Mouse (Mus musculus): ENCODE results near the gene Srprb. TPM values are rescaled to one million over a fixed set of nuclear protein-coding genes. Genes with fewer than 3 reads are reported as not detected.
A peak's percentile ranks its signal among the peaks of the same experiment; 100 is the strongest.

The Srprb gene
- 14.5 to 18.0 TPM (median 14.6 TPM) in 3 replicates for total RNA-seq (2017)

DNA sequence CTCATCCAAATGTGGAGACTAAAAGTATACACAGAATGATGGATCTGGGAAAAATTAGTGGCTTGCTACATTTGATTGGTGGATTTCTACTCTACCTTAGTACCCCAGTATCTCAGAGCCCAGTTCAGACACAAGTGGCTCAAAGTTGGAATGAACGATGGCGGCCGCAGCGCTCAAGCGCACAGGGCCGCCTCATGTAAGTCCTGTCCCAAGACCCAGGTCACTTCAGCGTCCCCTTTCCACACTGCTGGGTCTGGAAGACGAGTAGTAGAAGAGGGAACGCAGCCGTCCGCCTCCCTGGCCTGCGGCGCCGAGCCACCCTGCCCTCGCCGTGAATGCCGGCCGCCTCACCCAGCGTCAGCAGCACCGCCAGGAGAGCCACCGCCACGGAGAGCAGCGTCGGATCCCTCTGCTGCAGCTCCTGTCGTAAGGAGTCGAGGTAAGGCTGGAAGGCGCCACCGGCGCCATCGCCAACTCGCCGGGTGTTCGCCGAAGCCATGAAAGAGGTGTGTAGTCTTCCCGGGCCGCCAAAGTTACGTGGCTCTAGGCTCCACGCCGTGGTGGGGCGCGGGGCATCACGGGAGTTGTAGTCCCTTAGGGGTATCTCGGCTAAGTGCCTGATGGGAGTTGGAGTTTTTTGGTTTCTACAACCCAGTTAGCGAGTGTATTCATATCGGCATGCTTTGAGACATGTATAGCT, at the start of gene Srprb:
Srprb (minus strand) TSS at position 577 of the 700 bp plus-strand sequence.
- peak; percentile 99 for ATAC-seq (replicated peaks; ENCODE audit: insufficient number of reproducible peaks, low FRiP score, low TSS enrichment, poor library complexity, severe bottlenecking)

DNA sequence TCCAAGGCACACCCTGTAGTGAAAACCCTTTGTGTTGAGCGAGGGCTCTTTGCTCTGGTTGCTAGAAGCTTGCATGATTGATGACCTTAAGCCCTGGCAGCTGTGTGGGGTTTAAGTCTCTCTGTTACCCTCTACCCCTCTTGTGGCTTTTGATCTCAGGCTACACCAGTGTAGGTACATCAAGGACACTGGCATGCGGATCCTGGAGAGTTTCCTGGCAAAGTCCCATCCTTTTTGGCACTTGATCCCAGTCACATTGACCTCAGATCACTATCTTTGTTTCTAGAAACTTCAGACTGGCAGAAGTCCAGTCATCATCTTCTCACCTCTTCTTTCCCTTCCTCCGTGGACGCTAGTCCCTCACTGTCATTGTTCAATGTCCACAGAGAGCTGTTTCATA, 46.7 kb upstream of the Srprb start:
- ATAC-seq (replicated peaks; ENCODE audit: insufficient number of reproducible peaks, low FRiP score, low TSS enrichment, poor library complexity, severe bottlenecking) = no peak

DNA sequence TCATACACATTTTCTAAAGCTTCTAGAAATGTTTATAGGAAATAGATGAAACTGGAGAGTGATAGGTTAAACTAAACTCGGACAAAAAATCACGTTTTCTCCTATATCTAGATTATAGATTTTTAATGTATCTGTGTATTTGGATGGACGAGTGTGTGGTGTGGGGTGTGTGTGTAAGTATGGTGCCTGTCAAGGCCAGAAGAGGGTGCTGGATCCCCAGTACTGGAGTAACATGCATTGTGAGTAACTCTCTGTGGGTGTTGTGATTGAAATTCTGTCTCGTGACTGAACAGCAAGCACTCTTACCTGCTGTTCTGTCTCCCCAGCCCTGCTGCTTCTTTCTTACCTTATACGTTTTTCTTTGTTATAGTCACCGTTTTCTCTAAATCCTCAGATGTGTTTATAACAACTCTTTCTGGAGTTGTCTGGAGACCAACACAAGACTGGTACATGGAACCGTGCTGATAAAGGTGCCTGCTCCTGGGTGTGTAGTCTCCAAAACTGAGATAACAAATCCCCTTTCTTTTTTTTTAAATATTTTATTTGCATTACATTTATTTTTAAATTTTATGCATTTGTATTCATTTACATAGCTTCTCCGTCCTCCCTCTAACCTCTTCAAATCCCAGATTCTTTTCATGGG, 44.7 kb upstream of the Srprb start:
- ATAC-seq (replicated peaks; ENCODE audit: insufficient number of reproducible peaks, low FRiP score, low TSS enrichment, poor library complexity, severe bottlenecking) = no peak

DNA sequence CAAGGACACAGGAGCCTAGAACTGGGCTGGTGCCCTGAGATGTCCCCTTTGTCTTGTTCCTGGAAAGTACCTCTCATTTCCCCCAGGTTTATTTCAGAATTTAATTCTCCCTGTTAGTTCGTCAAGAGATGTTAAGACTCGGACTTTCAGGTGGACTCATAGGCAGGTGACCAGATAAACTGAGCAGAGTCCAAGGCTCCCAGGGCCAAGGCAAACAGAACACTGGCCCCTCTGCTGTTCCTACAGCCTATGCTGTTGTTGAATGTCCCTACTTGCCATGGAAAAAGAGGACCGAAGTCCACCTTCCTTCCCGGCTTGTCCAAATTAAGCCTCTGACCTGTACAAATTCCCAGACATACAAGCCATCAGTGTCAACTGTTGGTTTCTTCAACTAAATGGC, 41.7 kb upstream of the Srprb start:
- no peak for ATAC-seq (replicated peaks; ENCODE audit: insufficient number of reproducible peaks, low FRiP score, low TSS enrichment, poor library complexity, severe bottlenecking)

DNA sequence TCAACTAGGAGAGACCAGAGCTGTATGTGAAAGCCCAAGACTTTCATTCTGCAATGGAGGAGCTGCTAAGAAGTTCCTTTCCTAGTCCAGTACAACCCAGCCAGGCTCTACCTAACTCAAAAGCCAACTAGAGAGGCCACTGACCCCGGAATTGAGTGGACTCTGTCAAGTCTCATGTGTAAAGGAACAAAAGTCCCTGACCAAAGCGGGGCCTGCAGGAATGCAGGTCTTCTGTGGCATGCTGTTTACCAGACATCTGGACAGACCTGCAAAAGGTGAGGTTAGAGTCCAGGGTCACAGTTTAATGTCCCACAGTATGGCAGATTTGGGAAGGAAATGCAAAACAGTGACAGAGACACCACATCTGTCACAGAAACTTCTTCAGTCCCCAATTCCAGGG, 39.3 kb upstream of the Srprb start:
- no peak for ATAC-seq (replicated peaks; ENCODE audit: insufficient number of reproducible peaks, low FRiP score, low TSS enrichment, poor library complexity, severe bottlenecking)

DNA sequence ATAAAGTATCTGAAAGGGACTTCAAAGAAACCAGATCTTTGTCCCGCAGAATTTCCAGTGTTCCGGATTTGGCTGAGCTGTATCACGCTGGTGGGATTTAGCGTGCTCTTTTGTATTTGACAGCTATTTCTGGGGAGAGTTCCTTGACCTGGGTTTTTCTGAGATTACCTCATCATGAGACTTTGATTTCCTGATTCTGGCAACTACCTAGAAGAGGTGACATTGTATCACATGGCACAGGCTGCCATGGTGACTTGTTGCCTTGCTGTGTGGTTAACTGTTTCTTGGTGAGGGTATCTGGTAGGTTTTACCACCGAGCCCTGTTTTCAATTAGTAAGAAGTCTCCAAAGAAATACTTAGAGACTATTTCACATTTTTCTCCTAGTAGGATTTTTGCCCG, 37.5 kb upstream of the Srprb start:
- no peak for ATAC-seq (replicated peaks; ENCODE audit: insufficient number of reproducible peaks, low FRiP score, low TSS enrichment, poor library complexity, severe bottlenecking)

DNA sequence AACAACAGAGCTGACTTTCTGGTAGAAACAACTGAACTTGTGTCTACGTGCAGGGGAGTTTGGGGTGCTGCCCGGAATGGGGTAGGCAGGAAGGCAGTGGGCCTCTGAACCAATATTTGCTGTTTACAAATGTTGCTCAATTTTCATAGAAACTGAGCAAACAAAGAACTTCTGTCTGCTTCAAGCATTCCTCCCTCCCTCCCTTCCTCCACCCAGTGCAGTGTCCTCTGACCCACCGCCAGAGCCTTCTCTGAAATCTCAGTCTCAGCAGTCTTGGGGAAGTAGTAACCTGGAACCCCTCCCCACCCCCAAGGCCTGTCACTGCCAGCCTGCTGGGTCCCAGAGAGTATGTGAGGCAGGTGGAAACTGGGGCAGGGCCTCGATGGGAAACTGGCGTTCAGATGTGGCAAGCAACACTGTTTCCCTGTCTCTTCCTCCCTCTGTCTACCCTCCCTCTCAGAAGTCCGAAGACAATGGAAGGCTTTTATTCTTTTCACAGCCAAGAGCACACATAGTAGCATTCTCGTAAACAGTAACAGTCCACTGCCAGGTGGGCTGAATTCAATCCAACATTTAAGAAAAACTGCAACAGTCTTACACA, 32.7 kb upstream of the Srprb start:
- peak; percentile 59 for ATAC-seq (replicated peaks; ENCODE audit: insufficient number of reproducible peaks, low FRiP score, low TSS enrichment, poor library complexity, severe bottlenecking)

DNA sequence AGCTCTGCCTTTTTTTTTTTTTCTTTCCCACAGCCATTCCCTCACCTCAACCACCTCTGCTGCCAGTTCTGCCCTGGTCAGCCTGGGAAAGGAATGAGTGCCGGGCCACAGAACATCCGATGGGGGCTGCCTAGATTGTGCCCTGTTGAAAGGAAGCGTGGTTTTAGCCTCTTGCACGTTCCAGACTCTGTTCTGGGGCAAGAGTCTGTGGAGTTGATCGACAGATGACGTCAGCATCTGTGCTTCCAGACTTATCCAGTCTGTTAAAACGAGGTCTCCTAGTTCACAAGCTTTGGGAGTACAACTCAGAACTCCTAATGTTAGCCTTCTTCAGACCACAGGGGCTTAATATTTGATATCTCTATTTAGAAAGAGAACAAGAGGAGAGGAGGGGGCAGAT, 32.1 kb upstream of the Srprb start:
- no peak for ATAC-seq (replicated peaks; ENCODE audit: insufficient number of reproducible peaks, low FRiP score, low TSS enrichment, poor library complexity, severe bottlenecking)

DNA sequence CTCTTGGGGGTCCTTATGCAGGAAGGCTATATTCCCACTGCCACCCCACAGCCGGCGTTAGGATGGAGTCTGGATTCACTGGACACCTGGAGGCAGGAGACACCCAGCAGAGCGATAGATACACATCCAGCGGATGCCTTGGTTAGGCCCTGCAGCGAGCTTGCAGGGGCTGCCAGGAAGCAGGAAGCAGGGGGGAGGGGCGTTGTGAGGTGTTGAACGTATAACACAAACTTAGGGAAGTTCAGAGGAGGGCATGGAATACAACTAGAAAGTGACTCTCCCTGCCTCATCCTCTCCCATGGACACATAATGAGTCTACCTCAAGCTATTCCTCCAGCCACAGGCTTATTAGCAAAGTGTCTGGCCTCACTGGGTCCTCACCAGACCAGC, 31.1 kb upstream of the Srprb start:
- no peak for ATAC-seq (replicated peaks; ENCODE audit: insufficient number of reproducible peaks, low FRiP score, low TSS enrichment, poor library complexity, severe bottlenecking)

DNA sequence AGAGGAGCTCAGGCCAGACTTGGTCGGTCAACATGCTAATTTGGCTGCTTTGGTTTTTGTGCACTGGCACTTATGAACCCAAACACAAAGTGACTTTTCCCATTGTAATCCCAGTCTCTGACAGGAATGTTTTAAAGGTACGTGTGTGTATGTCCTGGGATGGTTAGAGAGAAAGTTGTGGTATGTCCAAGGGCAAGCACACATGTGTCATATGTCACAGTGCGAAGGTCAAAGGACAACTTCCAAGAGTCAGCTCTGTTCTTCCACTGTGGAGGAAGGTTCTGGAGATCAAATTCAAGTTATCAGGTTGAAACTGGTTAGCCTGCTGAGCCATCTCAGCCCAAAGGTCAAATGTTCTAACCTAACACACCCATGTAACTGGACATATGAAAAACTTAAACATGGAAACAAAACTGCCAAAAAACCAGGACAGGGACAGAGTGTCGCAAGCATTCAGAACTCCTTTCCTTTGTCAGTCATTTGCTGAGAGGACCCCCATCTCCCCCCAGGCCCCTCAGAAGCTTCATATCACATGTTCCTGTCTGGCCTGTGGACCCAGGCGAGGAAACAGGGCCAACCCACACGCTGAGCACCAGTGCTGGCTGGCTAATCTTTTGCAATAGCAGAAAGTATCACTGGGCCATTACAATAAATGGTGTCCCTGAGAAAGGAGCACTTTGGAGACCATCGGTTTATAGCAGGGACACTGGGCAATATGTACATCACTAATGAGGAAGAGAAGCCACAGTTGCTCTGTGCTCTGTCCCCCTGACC, 30.5 kb upstream of the Srprb start:
- ATAC-seq (replicated peaks; ENCODE audit: insufficient number of reproducible peaks, low FRiP score, low TSS enrichment, poor library complexity, severe bottlenecking) = no peak

DNA sequence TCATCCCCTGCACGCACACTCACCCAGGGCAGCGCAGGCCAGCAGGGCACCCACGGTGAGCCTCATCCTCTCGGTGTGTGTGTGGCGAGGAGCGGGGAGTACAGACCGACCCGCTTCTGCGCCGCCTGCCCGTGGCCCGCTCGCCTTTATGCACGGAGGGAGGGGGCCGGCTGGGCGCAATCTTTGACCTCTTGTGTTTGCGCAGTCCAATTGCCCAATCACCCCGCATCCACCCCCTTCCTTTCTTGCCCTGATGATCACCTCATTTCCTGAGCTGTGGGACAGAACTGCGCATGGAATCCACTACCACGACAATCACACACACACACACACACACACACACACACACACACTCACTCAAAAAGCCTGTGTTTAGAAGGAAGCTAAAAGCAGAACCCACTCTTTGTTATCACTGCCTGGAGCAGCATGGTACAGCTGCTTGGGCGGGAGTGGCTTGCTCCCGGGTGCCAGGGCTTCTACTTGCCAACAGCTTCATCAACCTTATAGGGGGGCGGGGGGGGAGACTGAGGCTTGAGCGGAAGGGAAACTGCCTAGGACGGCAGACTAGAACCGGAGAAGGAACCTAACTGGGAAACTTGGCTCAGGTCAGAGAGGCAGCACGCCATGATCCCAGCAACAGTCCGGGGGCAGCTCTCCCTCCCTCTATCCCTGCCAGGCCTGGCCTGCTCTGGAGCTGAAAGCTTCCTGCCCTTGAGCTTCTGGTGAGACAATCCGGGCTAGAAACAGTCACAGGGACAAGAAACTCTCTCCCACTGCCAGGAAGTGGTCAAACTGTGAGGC, 28.4 kb upstream of the Srprb start, which contains the start of the genes Gm20425 and Trf:
Gm20425 (minus strand) TSS at position 157 of the 801 bp plus-strand sequence.
Trf (minus strand) TSS at position 294 of the 801 bp plus-strand sequence.
- ATAC-seq (replicated peaks; ENCODE audit: insufficient number of reproducible peaks, low FRiP score, low TSS enrichment, poor library complexity, severe bottlenecking) = peak; percentile 66

DNA sequence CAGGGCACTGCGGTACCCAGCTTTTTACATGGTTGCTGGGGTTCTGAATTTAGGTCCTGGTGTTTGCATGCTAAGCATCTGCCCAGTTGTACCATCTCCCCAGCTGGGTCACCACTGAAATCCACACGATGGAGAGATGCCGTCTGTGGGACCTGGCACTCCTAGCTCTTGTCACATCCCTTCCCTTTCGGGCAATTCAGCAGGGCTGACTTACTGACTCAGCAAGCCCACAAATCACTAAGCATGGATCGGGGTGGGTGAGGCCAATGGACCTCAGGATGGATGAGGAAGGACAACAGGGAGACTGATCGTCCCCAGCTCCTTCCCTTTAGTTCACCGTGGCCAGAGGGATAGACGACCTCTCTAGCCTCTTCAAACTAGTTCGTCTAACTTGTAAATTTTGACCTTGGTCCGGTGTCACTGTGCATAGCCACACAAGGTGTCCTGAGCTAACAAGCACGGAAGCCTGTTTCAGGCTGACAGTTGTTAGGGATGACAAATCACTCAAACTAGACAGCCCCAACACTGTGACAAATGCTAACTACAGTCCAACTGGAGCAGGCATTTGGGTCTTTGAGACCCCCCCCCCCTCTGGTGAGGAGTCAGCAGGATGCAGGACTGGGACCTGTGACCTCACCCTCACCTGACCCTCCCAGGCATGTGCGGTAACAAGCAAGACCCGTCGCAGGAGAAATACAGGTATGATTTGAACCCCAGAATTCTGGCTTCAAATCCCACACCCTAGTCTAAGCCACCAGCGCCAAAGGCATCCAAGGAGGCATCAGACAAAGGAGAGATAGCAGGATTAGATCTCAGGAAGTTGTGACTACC, 27.3 kb upstream of the Srprb start:
- no peak for ATAC-seq (replicated peaks; ENCODE audit: insufficient number of reproducible peaks, low FRiP score, low TSS enrichment, poor library complexity, severe bottlenecking)

DNA sequence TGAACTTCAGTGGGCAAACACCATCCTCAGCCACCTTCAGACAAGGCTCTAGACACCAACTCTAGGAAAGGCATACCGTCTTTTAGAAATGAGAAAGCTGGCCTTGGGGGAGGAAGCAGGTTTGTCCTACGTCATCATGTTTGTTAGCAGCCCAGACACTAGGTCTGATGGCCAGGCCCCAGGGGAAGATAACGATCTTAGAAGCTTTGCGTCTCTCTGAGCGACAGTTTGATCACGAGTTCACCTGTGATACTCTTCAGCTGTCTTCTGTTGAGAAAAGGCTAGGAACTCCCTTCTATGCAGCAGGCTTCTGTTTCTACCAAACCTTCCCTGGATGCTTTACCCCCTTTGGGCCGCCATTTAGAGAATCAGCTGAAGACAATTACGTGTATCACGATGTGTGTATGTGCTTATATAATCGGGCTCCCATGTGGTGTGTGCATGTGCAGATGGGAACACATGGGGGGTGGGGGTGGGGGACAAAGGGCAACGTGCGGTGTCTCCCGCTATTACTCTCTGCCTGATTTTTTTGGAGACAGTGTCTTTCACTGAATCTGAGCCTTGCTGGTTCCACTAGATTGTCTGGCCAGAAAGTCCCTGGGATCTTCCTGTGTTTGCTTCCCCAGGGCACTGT, 26.6 kb upstream of the Srprb start:
- ATAC-seq (replicated peaks; ENCODE audit: insufficient number of reproducible peaks, low FRiP score, low TSS enrichment, poor library complexity, severe bottlenecking) = no peak

DNA sequence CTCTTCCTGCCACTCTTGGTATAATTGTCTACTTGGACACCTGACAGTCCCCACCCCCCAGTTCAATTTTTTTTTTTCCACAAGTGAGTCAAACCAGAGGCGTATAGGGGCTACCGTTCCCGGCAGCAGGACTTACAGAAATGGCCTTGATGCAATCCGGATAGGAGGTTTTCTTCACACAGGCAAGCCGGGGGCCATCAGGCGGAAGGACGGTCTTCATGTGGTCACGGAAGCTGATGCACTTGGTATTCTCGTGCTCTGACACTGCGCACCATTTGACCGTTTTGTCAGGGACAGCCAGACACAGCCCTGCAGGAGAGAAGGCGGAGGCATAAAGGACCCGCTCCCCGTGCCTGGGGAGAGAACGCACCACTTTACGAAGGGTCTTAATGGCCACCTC, 25.8 kb upstream of the Srprb start:
- ATAC-seq (replicated peaks; ENCODE audit: insufficient number of reproducible peaks, low FRiP score, low TSS enrichment, poor library complexity, severe bottlenecking) = no peak

DNA sequence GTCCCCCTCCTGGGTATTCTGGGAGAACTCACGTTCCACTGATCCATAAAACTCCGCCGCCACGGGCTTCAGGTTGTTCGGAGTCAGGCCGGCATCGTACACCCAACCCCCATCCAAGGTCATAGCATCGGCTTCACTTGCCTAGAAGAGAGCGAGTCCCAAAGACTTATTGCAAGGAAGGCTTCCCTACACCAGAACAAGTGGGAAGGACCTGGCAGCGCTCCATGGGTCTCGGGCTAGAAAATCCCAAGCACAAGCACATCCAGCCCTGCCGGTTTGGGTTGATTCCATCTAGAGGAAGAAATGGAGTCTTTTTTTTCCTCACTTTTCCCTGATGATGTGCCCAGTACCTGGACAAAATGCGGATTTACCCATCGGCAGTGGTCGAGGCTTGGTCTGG, 24.9 kb upstream of the Srprb start:
- no peak for ATAC-seq (replicated peaks; ENCODE audit: insufficient number of reproducible peaks, low FRiP score, low TSS enrichment, poor library complexity, severe bottlenecking)

DNA sequence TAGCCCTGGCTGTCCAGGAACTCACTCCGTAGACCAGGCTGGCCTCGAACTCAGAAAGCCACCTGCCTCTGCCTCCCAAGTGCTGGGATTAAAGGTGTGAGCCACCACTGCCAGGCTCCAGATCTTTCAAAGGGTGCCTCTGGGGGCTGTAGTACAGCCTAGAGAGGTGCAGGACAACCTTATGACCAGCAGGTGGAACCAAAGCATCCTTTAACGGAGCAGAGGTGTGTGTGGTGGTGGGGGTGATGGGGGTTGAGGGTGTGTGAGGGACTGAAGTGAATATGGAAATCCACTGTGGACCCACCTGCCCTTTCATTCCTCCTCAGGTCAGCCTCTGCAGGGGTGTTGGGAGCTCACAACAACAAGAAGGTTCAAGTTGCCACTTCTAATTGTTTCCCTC, 23.5 kb upstream of the Srprb start:
- no peak for ATAC-seq (replicated peaks; ENCODE audit: insufficient number of reproducible peaks, low FRiP score, low TSS enrichment, poor library complexity, severe bottlenecking)

DNA sequence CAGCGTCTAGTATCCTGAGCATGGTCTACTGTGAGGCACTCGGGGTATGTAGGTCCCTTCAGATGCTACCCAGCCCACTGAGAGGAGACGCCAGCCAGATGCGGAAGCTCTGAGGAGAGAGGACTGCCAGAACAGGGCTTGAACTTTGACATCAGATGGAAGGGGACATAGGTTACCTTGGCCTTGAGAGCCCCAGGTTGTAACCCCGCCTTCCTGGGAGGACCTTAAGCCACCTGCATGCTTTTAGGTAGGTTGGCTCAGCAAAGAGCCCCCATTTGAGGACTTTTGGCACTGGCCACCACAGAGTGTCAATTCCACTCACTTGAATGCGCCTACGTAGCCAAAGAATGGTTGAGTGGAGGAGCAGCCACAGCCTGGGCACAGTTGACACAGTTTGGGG, 22.8 kb upstream of the Srprb start:
- ATAC-seq (replicated peaks; ENCODE audit: insufficient number of reproducible peaks, low FRiP score, low TSS enrichment, poor library complexity, severe bottlenecking) = no peak
